Mouse (Mus musculus): ENCODE measurements around the gene Vps45. TPM values are rescaled to one million over a fixed set of nuclear protein-coding genes. Genes with fewer than 3 reads are reported as not detected.
"Not testable (repeated sequence)": the region's sequence is repeated elsewhere in the genome, so short reads cannot be mapped to it uniquely, and the experiment has no call there.

Vps45 gene
- polyA plus RNA-seq, 1 experiment from 2014 or later = 28.5 TPM

DNA sequence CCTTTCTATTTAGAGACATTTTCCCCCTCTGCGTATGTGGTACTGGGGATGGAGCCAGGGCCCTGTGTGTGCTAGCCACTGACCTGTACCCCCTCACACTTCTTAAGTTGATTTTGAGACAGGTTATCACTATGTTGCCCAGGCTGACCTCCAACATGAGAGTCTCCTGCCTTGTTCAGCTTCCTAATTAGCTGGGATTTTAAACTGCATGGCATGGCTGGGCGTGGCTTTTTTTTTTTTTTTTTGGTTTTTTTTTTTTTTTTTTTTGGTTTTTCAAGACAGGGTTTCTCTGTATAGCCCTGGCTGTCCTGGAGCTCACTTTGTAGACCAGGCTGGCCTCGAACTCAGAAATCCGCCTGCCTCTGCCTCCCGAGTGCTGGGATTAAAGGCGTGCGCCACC lies 80.7 kb downstream of the Vps45 start:
- not testable (repeated sequence) for H3K9ac ChIP-seq (ENCODE audit: low read depth, low read length); ATAC-seq; H3K27me3 ChIP-seq (replicated peaks; ENCODE audit: control insufficient read depth, insufficient read depth, low read length); H3K4me3 ChIP-seq (ENCODE audit: low read length); H3K9me3 ChIP-seq (ENCODE audit: control insufficient read depth, low read length); H3K4me2 ChIP-seq (ENCODE audit: low read depth, low read length); H3K36me3 ChIP-seq (ENCODE audit: control insufficient read depth, insufficient read depth, low read length); H3K27ac ChIP-seq (ENCODE audit: low read length); H3K4me1 ChIP-seq (ENCODE audit: control insufficient read depth, insufficient read depth, low read length)
- 87% methylated on average over 6 of the region's 7 CpGs for WGBS

- no peak for ATAC-seq
- Histone ChIP-seq H3K27ac (ENCODE audit: low read length) (no peak overlapping the region), H3K27me3 (replicated peaks; ENCODE audit: control insufficient read depth, insufficient read depth, low read length) (no peaks in the 10 kb centered on the region; the same call in 1 of the 2 replicates), H3K4me2 (ENCODE audit: low read depth, low read length) (no peak overlapping the region), H3K4me1 (ENCODE audit: control insufficient read depth, insufficient read depth, low read length) (peaks cover 6% of the 10 kb centered on the region; the same call in 1 of the 2 replicates), H3K4me3 (ENCODE audit: low read length) (no peak overlapping the region), H3K9ac (ENCODE audit: low read depth, low read length) (no peak overlapping the region), H3K9me3 (ENCODE audit: control insufficient read depth, low read length) (no peaks in the 10 kb centered on the region), H3K36me3 (ENCODE audit: control insufficient read depth, insufficient read depth, low read length) (no peaks in the 10 kb centered on the region)
- 63% methylated on average over 3 of the region's 3 CpGs for WGBS
Measured at GRCm38 (mm10) chr3:95977079-95977478, 81.2 kb downstream of the Vps45 start.

DNA sequence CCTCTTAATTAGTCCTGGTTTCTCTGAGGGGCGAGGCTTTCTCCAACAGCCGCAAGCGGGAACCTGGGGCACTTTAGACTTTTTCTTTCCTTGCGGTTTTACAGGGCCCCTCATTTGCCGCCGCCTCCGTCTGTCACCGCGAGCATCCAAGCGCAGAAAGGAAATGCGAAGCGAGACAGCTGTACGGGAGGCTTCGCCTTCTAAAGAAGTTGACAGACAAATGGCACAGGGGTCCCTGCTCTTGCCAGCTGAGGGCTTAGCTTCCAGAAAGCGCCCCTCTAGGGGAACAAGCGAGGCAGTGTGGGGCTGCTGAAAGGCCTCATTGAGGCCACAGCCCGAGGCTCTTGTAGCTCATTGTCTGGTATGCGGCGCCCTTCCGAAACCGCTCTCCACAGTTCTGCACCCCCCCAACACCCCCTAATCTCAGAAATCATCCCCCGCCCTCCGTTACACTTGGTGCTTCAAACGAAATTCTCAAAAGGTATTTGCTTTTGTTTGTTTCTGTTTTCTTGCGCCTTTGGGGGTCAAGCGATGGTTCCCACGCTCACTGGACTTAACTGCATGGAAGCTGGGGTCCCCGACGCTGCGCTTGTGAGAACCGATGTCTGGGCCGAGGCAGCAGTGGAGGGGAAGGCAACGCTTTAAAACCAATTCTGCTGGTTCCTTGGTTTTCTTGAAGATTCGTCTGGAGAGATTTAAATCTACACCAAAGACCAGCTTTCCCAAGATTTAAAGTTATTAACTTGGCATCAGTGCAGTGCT lies 85.2 kb downstream of the Vps45 start:
- Histone ChIP-seq H3K4me1 (ENCODE audit: control insufficient read depth, insufficient read depth, low read length) (peaks cover 6% of the 10 kb centered on the region; the same call in 1 of the 2 replicates), H3K27ac (ENCODE audit: low read length) (peak overlapping the region; percentile 24; the same call in 1 of the 2 replicates), H3K9me3 (ENCODE audit: control insufficient read depth, low read length) (no peaks in the 10 kb centered on the region), H3K9ac (ENCODE audit: low read depth, low read length) (peak overlapping the region; percentile 64), H3K36me3 (ENCODE audit: control insufficient read depth, insufficient read depth, low read length) (no peaks in the 10 kb centered on the region), H3K27me3 (replicated peaks; ENCODE audit: control insufficient read depth, insufficient read depth, low read length) (no peaks in the 10 kb centered on the region; the same call in 1 of the 2 replicates), H3K4me2 (ENCODE audit: low read depth, low read length) (peak overlapping the region; percentile 57), H3K4me3 (ENCODE audit: low read length) (peak overlapping the region; percentile 41)
- ATAC-seq = peak; percentile 50; the same call in 1 of the 2 replicates
- 8% methylated on average over 34 of the region's 34 CpGs for WGBS

- Histone ChIP-seq H3K27ac (ENCODE audit: low read length) (no peak overlapping the region), H3K4me3 (ENCODE audit: low read length) (peak overlapping the region; percentile 41), H3K4me1 (ENCODE audit: control insufficient read depth, insufficient read depth, low read length) (peaks cover 6% of the 10 kb centered on the region; the same call in 1 of the 2 replicates), H3K9me3 (ENCODE audit: control insufficient read depth, low read length) (no peaks in the 10 kb centered on the region), H3K27me3 (replicated peaks; ENCODE audit: control insufficient read depth, insufficient read depth, low read length) (no peaks in the 10 kb centered on the region; the same call in 1 of the 2 replicates), H3K36me3 (ENCODE audit: control insufficient read depth, insufficient read depth, low read length) (no peaks in the 10 kb centered on the region), H3K9ac (ENCODE audit: low read depth, low read length) (peak overlapping the region; percentile 64; the same call in 1 of the 2 replicates), H3K4me2 (ENCODE audit: low read depth, low read length) (peak overlapping the region; percentile 57)
- ATAC-seq = no peak
- WGBS = 72% methylated on average over 12 of the region's 12 CpGs
Measured at GRCm38 (mm10) chr3:95972251-95972872, 85.9 kb downstream of the Vps45 start.

DNA sequence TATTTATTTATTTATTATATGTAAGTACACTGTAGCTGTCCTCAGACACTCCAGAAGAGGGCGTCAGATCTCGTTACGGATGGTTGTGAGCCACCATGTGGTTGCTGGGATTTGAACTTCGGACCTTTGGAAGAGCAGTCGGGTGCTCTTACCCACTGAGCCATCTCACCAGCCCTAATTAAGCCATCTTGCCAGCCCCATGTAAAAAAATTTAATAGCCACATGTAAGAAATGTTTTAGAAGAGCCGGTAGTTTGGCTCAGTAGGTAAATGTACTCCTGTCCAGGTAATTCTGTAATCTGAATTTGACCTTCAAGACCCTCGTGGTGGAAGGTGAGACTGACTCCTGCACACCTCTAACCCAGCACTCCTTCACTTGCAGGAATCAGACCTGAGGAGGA lies 87.6 kb downstream of the Vps45 start:
- not testable (repeated sequence) for H3K27me3 ChIP-seq (replicated peaks; ENCODE audit: control insufficient read depth, insufficient read depth, low read length); ATAC-seq; H3K36me3 ChIP-seq (ENCODE audit: control insufficient read depth, insufficient read depth, low read length); H3K27ac ChIP-seq (ENCODE audit: low read length); H3K9me3 ChIP-seq (ENCODE audit: control insufficient read depth, low read length); H3K9ac ChIP-seq (ENCODE audit: low read depth, low read length); H3K4me2 ChIP-seq (ENCODE audit: low read depth, low read length); H3K4me3 ChIP-seq (ENCODE audit: low read length)
- peaks cover 10% of the 10 kb centered on the region for H3K4me1 ChIP-seq (ENCODE audit: control insufficient read depth, insufficient read depth, low read length)
- 67% methylated on average over 5 of the region's 7 CpGs for WGBS

DNA sequence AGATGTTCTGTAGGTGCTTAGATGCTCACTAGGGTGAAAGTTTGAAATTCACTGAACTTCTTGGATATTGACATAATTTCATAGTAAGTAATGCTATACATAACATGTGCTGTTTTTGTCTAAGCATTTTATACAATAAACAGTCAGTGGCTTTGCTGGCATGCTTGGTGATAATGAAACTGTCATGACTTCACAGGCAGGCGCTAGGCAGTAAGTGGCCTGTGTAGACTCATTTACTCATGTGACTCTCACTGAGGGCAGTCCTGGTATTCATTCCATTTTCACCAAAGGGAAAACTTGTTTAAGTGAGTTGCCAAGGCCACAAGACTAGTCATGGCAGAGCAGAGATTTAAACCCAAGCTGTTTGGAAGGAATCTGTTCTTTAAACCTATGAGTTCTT lies 89.0 kb downstream of the Vps45 start:
- H3K4me2 ChIP-seq (ENCODE audit: low read depth, low read length) = no peak overlapping the region
- H3K4me1 ChIP-seq (ENCODE audit: control insufficient read depth, insufficient read depth, low read length) = peaks cover 10% of the 10 kb centered on the region
- no peak for ATAC-seq
- H3K36me3 ChIP-seq (ENCODE audit: control insufficient read depth, insufficient read depth, low read length) = no peaks in the 10 kb centered on the region
- no peaks in the 10 kb centered on the region; the same call in 1 of the 2 replicates for H3K27me3 ChIP-seq (replicated peaks; ENCODE audit: control insufficient read depth, insufficient read depth, low read length)
- no peak overlapping the region for H3K27ac ChIP-seq (ENCODE audit: low read length)
- H3K9ac ChIP-seq (ENCODE audit: low read depth, low read length) = no peak overlapping the region
- 77% methylated on average over 1 of the region's 1 CpGs for WGBS
- no peaks in the 10 kb centered on the region for H3K9me3 ChIP-seq (ENCODE audit: control insufficient read depth, low read length)
- H3K4me3 ChIP-seq (ENCODE audit: low read length) = no peak overlapping the region

DNA sequence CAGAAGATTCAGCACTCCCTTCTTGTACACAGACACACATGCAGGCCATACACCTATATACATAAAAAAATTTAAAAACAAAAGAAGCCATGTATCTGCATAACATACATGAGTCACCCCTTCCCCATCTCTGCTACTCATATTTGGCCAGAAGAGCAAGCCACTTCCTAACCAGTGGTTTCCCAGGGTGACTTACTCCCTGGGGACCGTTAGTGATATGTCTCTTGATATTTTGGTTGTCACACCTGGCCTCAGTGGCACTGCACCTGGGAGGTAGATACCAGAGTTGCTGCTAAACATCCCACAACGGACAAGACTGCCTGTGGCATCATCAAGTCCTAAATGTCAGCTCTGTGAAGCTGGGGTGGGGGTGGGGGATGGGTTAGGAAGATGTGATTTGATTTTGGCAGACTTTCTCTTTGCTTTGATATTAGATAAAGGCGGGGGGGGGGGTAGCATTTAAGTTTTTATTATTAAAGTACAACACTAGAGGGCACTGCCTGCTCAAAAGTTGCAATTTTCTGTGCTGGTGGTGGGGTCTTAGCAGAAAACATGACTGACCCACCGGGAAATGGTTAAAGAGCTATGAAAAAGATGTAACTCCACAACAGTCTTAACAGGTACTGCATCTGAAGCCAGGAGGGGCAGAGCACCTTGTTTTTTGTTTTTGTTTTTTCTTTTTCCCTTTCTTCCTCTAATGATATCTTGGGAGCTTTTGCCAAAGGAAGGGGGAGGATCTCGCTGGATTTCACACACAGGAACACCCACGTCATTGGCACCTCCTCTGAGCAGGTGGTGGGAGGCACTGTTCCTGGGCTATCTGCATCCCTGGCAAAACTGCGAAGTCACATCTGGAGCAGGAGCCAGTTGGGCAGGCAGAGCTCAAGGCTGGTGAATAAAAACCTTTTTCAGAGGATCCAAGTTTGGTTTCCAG lies 92.5 kb downstream of the Vps45 start:
- Histone ChIP-seq H3K27me3 (replicated peaks; ENCODE audit: control insufficient read depth, insufficient read depth, low read length) (no peaks in the 10 kb centered on the region), H3K9ac (ENCODE audit: low read depth, low read length) (no peak overlapping the region), H3K4me1 (ENCODE audit: control insufficient read depth, insufficient read depth, low read length) (peaks cover 4% of the 10 kb centered on the region; the same call in 1 of the 2 replicates), H3K27ac (ENCODE audit: low read length) (no peak overlapping the region), H3K9me3 (ENCODE audit: control insufficient read depth, low read length) (no peaks in the 10 kb centered on the region), H3K4me2 (ENCODE audit: low read depth, low read length) (peak overlapping the region; percentile 30; the same call in 1 of the 2 replicates), H3K4me3 (ENCODE audit: low read length) (no peak overlapping the region), H3K36me3 (ENCODE audit: control insufficient read depth, insufficient read depth, low read length) (no peaks in the 10 kb centered on the region)
- 7% methylated on average over 7 of the region's 7 CpGs for WGBS
- no peak for ATAC-seq

GRCm38 (mm10) chr3:95963681-95964080 lies 94.6 kb downstream of the Vps45 start:
- ATAC-seq = no peak
- Histone ChIP-seq H3K4me3 (ENCODE audit: low read length) (no peak overlapping the region), H3K4me2 (ENCODE audit: low read depth, low read length) (no peak overlapping the region), H3K9ac (ENCODE audit: low read depth, low read length) (no peak overlapping the region), H3K27ac (ENCODE audit: low read length) (no peak overlapping the region), H3K9me3 (ENCODE audit: control insufficient read depth, low read length) (no peaks in the 10 kb centered on the region), H3K27me3 (replicated peaks; ENCODE audit: control insufficient read depth, insufficient read depth, low read length) (no peaks in the 10 kb centered on the region), H3K4me1 (ENCODE audit: control insufficient read depth, insufficient read depth, low read length) (peaks cover 4% of the 10 kb centered on the region; the same call in 1 of the 2 replicates), H3K36me3 (ENCODE audit: control insufficient read depth, insufficient read depth, low read length) (no peaks in the 10 kb centered on the region)
- WGBS = 37% methylated on average over 4 of the region's 4 CpGs

DNA sequence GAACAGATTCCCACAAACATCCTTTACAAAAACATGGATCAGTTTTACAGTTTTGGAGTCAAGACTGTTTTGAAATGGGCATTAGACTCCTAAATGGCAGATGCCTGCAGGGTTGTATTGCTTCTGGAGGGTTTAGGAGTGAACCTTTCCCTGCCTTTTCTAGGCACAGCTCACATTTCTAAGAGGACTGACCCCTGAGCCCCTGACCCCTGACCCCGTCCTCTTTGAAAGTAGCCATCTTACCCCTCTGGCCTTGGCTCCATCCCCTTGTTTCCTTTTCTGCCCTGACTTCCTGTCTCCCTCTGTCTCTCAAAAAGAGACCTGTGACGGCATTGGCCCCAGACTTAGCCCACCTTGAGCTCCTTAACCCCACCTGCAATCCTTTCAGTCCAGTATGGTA lies 95.0 kb downstream of the Vps45 start:
- Histone ChIP-seq H3K9me3 (ENCODE audit: control insufficient read depth, low read length) (no peaks in the 10 kb centered on the region), H3K4me2 (ENCODE audit: low read depth, low read length) (no peak overlapping the region), H3K9ac (ENCODE audit: low read depth, low read length) (no peak overlapping the region), H3K27me3 (replicated peaks; ENCODE audit: control insufficient read depth, insufficient read depth, low read length) (no peaks in the 10 kb centered on the region), H3K27ac (ENCODE audit: low read length) (no peak overlapping the region), H3K4me3 (ENCODE audit: low read length) (no peak overlapping the region), H3K4me1 (ENCODE audit: control insufficient read depth, insufficient read depth, low read length) (peaks cover 4% of the 10 kb centered on the region; the same call in 1 of the 2 replicates), H3K36me3 (ENCODE audit: control insufficient read depth, insufficient read depth, low read length) (no peaks in the 10 kb centered on the region)
- ATAC-seq = no peak
- WGBS = 39% methylated on average over 2 of the region's 2 CpGs
